Mouse (Mus musculus) CD4-positive, CD25-positive, alpha-beta regulatory T cell, adult 2 months (primary cell): ENCODE results near the gene Tox2.

Experiments
- DNase-seq: peaks from one replicate; pipeline ENCODE4 v3.0.0-alpha.2; 2012; ENCODE audit warnings: low read depth, low spot score

Tox2 gene

GRCm38 (mm10) chr2:163317281-163317680 is 114.4 kb downstream of the Tox2 start:
- DNase-seq: no peak

GRCm38 (mm10) chr2:163318777-163319176 is 115.9 kb downstream of the Tox2 start:
- peak; percentile 27 for DNase-seq

- no peak for DNase-seq
Observed at GRCm38 (mm10) chr2:163323163-163323562, 120.2 kb downstream of the Tox2 start.

DNA sequence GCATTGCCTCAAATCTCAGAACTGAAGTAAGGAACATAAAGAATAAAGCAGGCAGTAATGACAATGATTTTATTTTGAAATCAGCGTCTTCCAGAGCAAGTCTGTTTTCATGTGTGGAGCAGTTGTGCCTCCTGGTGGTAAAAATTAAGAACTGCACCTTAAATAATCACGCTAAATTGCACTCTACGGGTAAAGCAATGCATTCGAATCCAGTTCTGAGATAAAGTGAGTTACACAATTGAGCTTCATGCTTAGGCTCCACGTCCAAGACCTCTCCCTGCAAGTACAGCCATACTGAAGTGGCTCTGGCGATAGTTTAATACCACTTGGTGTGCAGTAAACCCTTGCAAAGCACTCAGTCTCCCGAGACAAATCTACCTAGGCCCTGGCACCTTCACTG is 127.8 kb downstream of the Tox2 start:
- peak; percentile 79 for DNase-seq

GRCm38 (mm10) chr2:163331423-163331822 is 128.5 kb downstream of the Tox2 start:
- DNase-seq: no peak

DNA sequence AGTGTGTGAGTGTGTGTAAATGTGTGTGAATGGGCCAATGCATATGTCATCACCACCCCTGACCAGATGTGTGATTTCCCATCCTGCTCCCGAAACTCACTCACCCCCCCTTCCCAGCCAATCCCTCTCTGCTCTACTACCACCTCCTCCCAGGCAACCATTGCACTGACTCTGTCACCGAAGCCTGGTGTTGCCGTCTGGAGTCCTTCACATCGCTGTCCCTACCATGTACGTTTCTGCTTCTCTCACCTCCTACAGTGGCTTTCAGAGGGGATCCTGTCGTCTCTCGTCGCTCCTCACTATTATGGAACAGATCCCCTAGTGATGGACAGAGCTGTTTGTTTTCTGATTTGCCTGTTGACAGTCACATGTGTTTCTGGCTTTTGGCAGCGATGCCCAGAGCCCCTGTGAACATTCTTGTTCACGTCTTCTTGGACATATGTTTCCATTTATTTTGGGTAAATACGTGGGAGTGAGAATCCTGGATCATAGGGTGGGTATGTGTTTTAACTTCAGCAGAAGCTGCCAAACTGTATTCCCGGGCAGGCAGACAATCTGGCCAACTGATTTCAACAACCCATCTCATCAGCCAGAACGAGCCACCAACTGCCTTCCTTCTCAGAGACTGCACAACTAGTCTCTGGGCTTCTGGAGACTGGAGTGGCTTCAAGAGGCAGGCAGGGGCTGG is 129.6 kb downstream of the Tox2 start:
- DNase-seq: no peak

DNA sequence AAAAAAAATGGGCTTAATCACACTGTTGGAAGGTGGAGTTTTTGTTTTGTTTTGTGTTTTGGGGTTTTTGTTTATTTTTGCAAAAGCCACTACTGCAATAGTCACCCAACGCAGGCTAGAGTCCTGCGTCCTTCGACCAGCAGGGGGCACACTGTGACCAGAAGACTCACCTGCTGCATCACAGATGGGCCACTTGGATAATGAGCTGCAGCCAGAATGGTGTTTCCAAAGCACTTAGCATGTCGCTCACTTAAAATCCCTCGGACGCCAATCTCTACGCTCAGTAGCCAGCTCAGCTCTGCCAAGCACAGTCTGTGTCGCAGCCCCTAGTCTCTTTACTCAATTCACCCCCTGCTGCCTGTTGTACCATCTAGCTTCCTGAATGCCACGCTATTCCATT is 137.3 kb downstream of the Tox2 start:
- peak; percentile 59 for DNase-seq

GRCm38 (mm10) chr2:163343671-163344070 is 140.7 kb downstream of the Tox2 start:
- peak; percentile 56 for DNase-seq

- DNase-seq: no peak
Observed at GRCm38 (mm10) chr2:163344976-163345660, 142.2 kb downstream of the Tox2 start.

- no peak for DNase-seq
Observed at GRCm38 (mm10) chr2:163346497-163346896, 143.6 kb downstream of the Tox2 start.

GRCm38 (mm10) chr2:163347517-163348184 is 144.7 kb downstream of the Tox2 start:
- DNase-seq: no peak

- DNase-seq: no peak
Observed at GRCm38 (mm10) chr2:163348677-163349076, 145.8 kb downstream of the Tox2 start.

DNA sequence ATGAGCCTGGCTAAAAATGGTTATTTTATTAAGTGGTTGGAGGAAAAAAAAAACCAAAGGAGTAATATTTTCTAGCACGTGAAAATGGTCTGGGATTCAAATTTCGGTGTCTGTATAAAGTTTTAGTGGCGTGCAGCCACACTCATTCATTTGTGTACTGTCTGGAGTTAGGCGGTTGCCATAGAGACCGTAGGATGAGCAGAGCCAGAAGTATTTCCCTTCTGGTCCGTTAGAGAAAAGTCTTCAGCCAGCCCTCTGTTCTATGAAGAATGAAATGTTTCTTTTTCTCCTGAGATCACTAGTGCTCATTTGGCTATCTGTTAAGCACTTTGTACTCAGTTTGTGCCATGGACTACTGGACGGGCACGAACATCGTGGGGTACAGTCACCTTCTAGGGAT is 146.5 kb downstream of the Tox2 start:
- no peak for DNase-seq

- DNase-seq: peak; percentile 34
Observed at GRCm38 (mm10) chr2:163350443-163350842, 147.5 kb downstream of the Tox2 start.

DNA sequence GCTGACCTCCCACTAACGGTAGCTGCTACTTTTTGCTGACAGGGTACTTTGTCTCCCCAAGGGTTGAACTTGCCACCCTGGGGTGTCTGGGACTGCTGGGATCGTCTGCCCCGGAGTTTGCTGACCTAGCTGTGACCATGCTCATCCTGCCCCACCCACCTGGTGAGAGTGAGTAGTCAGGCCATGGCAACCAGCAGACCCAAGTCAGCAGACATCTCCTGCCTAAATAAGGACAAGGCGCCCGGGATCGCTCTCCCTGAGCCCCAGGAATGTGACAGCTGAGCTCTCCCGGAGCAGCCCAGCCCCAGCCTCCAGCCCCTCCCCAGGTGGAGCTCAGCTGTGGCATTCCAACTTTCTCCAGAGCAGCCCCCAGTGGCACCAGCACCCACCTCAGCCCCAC is 150.8 kb downstream of the Tox2 start:
- no peak for DNase-seq

GRCm38 (mm10) chr2:163355666-163356065 is 152.7 kb downstream of the Tox2 start:
- no peak for DNase-seq

DNA sequence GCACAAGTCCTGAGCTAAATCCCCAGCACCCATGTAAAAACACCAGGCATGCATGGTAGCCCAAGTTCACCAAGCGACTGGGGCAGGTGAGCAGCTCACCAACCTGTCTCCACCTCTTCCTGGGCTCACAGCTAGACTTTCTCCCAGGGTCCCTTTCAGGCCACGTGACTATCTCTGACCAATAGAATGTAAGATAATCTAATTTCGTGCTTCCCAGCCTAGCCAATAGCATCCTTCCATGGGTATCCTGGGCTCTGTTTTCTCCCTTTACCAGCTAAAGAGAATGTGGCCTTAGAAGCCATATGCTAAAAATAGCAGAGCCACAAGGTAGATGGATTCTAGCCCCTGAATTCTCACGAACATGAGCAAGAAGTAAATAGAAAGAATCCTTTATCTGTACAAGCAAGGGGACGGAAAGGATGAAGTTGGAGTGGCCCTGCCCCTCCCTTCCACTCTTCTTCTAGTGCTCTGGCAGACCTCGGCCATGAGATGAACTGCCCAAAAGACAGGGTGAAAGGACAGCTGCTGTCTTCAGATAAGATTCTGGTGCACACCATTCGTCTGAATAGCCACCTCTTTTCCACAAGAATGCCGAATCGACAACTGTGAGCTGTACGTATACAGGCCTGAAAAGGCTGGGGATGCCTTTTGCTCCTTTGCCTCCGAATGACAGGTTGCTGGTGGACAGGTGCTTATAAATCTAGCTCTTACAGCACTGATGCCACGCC is 153.4 kb downstream of the Tox2 start:
- DNase-seq: no peak

DNA sequence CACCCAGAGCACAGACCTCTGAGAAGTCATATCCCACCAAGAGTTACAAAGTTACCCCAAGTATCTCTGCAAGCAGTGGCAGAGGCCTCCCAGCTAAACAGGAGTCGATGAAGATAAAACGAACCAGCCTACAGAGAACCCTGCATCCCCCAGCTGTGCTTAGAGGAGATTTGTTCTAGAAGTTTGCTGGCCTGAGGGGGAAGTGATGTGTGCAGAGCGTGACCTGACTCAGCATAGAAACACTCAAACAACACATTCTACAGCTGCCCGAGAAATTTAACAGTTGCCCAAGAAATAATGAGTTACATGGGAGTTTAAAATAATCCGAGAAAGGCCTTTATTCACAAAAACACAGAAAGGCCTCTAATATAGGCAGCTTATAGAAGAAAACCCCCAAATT is 155.7 kb downstream of the Tox2 start:
- DNase-seq: no peak

GRCm38 (mm10) chr2:163359253-163359652 is 156.3 kb downstream of the Tox2 start:
- DNase-seq: no peak

DNA sequence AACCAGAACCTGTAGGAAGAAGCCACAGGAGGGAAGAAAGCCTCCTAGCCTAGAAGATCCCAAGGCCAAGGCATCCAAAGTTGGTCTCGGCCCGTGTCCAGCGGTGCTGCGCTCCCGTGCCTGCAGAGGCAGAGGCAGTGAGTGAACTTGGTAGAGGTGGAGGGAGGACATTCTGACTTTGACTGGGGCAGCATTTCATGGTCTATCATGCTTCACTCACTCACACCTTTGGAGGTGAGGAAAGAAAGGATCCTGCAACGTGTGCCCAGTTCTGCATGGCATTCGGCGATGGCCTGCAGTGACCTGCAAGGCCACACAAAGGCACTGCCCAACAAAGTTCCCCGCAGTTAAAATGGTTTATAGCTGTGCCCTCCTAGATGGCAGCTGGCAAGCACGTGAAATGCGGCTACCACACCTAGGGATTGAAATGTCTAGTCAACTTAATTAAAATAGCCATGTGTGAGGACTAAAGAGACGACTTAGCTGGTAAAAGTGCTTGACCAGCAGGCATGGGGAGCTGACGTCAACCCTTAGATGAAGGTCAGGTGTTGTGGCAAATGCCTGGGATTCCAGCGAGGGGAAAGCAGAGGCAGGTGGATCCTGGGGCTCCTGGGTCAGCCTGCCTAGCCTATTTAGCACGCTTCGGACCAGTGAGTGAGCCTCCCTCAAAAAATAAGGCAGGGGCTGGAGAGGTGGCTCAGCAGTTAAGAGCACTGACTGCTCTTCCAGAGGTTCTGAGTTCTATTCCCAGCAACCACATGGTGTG is 158.1 kb downstream of the Tox2 start:
- no peak for DNase-seq
